Mouse (Mus musculus): ENCODE data around the gene Ggt1.
A peak's percentile ranks its signal among the peaks of the same experiment; 100 is the strongest.
"Not testable (repeated sequence)": the region's sequence is repeated elsewhere in the genome, so short reads cannot be mapped to it uniquely, and the experiment has no call there.

Ggt1 gene

GRCm38 (mm10) chr10:75561071-75561654 lies at the start of gene Ggt1:
Gene Ggt1 (plus strand): TSS chr10:75561604.
- DNase-seq (ENCODE audit: low spot score in 2 of 2) = no peak

DNA sequence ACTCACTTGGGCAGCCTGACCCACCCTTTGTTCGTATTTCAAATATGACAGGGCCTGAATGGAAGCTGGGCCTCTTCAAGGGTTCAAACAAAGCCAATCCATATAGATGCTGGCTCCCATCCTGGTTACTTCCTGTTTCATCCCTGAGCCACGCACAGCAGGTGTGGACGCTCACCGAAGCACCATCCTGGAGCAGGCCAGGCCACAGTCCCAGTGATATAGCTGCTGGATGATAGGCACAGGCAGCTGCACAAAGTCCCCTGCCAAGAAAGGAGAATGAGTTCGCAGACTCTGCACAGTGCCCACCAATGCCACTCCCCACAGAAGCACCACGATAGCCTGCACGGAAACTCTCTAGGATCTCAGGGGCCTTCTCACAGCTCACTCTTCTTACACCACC lies 49.5 kb upstream of the Ggt1 start:
- DNase-seq (ENCODE audit: low spot score in 2 of 2) = no peak

- no peak for DNase-seq (ENCODE audit: low spot score in 2 of 2)
These were observed 48.6 kb upstream of the Ggt1 start for GRCm38 (mm10) chr10:75512796-75513195.

DNA sequence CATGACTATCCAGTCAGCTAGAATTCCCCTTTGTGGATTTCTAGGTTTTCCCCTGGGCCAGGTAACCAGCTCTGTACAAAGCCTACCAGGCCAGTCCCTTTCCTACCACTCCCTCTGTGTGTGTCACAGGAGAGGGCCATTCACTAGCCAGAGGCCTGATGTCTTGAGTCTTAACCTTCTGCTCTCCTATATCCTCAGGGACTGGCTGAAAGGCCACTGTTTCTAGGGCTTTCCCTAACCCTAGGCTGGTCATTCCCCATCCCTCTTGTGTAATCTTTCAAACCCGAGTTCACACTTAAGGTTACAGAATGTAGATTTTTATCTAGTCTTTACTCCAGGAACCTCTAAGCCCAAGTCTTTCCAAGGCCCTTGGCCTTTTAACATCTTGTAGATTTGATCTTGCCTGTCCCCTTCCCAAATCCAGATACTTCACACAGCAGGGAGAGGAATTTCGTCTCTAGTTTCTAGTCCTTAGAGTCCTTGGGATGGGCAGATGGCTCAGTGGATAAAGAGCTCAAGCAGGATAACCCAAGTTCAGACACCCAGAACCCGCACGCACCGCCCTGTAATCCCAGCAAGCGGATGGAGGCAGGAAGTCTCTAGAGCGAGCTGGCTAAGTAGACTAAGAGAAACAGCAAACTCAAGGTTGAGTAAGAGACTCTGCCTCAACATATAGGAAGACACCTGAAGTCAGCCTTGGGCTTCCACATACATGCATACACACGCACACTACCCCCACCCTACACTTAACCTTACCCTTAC lies 47.9 kb upstream of the Ggt1 start:
- DNase-seq (ENCODE audit: low spot score in 2 of 2) = no peak

DNA sequence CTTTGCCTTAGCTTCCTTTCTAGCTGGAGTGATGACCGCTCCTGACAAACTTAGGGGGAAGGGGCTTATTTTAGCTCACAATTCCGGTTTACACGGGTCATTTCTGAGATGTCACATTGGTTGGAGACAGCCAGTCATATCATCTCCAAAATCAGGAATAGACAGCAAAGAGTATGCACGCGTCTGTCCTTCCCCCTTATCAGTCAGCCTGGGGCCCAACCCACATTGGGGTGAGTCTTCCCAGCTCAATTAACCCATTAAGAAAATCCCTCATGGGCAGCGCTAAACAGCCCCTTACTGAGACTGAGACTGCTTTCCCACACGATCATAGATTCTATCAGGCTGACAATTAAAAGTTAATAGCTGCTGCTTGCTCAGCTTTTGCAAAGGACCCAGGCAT lies 47.0 kb upstream of the Ggt1 start:
- DNase-seq (ENCODE audit: low spot score in 2 of 2) = no peak

GRCm38 (mm10) chr10:75515216-75516037 lies 46.0 kb upstream of the Ggt1 start:
- DNase-seq (ENCODE audit: low spot score in 2 of 2) = no peak

GRCm38 (mm10) chr10:75516038-75516723 lies 45.2 kb upstream of the Ggt1 start:
- no peak for DNase-seq (ENCODE audit: low spot score in 2 of 2)

GRCm38 (mm10) chr10:75516724-75517072 lies 44.7 kb upstream of the Ggt1 start:
- DNase-seq (ENCODE audit: low spot score in 2 of 2) = no peak

DNA sequence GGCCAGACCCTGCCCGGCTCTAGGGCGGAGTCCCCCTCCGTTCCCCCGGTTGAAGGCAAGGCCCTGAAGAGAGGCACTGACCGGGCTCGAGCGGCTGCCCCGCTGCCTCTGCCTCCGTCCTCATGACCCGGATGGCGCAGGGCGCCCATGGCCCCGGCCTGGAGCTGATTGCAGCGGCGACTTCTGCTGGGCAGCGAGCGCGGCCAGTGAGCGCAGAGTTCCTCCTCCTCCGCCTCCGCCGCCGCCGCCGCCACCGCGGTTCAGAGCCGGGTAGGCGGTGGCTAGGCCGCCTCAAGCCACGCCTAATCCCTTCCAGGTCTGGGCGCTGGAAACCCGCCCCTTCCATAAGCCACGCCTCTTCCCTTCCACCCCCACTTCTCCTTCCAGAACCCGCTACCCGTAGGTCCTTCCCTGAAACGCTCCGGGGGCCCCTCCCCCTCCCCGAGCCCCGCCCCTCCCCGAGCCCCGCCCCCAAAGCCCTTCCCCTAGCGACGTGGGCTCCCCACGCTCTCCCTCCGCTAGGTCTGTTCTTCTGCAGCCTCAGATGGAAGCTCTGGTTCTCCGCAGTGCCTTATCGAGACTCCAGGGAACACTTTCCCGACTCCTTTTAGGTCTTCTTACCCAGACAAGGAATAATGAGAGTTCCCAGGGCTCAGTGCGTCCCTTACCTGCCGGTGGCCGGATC lies 44.2 kb upstream of the Ggt1 start, which contains the start of gene Snrpd3:
TSS of gene Snrpd3 (plus strand) at position 479 of the 685 bp plus-strand sequence.
- DNase-seq (ENCODE audit: low spot score in 2 of 2) = peak; percentile 62 to 86

- DNase-seq (ENCODE audit: low spot score in 2 of 2) = peak; percentile 93 to 97
These were observed 43.7 kb upstream of the Ggt1 start, which contains the start of gene Gucd1 for GRCm38 (mm10) chr10:75517758-75518143. Gene Gucd1 (minus strand): TSS chr10:75517972.

DNA sequence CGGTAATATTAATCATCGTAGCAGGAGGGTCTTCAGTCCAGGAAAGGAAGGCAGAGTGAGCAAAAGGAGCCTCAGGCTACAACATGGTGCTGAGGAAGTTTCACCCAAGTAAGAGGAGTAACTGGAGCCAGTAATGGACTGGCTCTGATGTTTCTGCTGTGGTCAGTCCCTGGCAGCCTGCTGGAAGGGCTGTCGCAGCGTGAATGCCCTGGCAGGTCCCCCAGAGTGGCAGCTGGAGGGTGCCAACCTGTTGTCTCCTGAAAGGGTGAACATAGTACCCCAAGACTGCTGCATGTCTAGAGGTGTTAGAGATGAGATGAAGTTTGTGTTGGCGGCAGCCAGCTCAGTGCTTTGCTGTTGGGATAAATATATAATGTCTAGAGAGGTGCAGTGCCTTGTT lies 40.8 kb upstream of the Ggt1 start:
- no peak for DNase-seq (ENCODE audit: low spot score in 2 of 2)

DNA sequence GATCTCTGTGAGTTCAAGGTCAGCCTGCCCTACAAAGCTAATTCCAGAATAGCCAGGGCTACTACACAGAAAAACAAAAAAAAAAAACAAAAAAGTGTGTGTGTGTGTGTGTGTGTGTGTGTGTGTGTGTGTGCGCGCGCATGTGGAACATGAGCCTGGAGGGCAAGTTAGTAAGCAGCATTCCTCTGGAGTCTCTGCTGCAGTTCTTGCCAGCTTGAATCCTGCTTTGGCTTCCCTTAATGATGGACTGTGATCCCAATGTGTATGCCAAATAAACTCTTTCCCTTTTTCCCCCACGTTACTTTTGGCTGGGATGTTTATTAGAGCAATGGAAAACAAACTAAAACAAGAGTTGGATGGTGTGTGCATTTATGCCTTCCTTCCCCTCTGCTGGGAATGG lies 39.8 kb upstream of the Ggt1 start:
- DNase-seq (ENCODE audit: low spot score in 2 of 2) = no peak

- DNase-seq (ENCODE audit: low spot score in 2 of 2) = not testable (repeated sequence)
These were observed 36.0 kb upstream of the Ggt1 start for GRCm38 (mm10) chr10:75525450-75525849.

- no peak for DNase-seq (ENCODE audit: low spot score in 2 of 2)
These were observed 31.1 kb upstream of the Ggt1 start for GRCm38 (mm10) chr10:75530322-75530721.

DNA sequence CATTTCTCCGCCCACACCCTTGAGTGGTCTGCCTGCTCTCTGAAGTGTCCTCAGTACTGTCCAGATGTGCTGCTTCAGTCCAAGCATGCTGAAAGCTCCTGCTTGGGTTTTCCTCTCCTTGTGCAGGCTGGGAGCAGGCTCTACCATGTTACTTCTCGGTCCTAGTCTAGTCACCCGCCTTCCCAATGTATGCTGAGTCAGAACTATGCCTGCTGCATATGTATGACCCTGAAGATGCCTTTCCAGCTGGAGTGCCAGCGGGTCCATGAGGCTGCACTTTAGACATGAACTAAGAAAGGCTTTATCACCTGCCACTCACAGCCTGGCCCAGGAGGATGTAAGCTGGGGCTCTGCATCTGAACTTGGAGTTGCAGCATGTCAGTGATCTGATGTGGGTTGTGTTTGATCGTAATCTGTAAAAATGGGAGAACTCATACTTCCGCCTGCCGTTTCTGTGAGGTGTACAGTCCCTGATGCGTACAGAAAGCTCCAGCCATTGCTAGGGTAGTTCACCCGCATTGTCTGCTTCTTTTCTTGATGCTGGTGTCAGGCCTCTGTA lies 29.8 kb upstream of the Ggt1 start:
- DNase-seq (ENCODE audit: low spot score in 2 of 2) = no peak

DNA sequence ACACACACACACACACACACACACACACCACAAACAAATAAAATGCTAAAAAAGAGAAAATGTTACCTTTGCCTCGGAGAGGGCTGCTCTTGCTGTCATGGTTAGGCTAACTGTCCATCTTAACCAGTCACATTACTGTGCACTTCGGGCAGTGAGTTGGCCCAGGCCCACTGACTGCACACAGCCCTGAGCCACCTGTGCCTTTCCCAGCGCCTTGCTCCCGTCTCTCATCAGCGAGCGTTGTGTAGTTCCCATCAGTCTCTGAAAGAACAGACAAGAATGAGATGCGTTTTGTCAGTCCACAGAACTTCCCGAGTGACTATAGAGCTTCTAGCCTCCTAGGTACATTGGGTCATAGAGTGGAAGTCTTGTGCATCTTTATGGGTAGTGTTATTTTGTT lies 27.2 kb upstream of the Ggt1 start:
- no peak for DNase-seq (ENCODE audit: low spot score in 2 of 2)

DNA sequence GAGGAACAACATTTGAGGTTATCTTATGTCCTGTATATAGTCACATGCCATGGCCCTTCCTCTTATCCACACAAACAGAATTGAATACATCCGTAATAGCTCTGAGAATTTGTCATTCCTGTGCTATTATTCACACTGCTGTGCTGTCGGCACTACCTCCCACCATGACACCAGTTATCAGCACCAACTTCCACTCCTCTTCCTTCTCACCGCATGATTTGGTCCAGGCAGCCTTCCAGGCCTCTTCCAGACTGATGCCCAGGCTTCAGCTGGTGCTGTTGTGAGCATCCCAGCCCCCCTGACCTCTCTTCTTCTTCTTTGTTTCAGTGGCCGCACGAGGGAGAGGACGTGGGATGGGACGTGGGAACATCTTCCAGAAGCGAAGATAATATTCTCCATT lies 26.5 kb upstream of the Ggt1 start:
- peak in 1 of 2 experiments; percentile 57 for DNase-seq (ENCODE audit: low spot score in 2 of 2)

- no peak for DNase-seq (ENCODE audit: low spot score in 2 of 2)
These were observed 26.0 kb upstream of the Ggt1 start for GRCm38 (mm10) chr10:75535423-75535822.

- DNase-seq (ENCODE audit: low spot score in 2 of 2) = no peak
These were observed 25.3 kb upstream of the Ggt1 start for GRCm38 (mm10) chr10:75536123-75536522.

DNA sequence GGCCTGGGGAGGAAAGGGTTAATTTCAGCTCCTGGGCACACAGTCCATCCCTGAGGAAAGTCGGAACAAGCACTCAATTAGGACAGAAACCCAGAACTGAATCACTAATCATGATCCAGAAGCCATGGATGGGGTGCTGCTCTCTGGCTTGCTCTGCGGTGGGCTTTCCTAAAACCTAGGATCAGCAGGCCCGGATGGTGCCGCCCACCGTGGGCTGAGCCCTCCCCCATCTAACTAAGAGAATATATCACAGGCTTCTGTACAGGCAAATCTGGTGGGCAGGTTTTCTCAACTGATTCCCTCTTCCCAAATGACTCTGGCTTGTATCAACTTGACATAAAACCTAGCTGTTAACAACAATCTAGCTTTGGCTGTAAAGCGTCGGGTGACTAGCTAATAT lies 13.5 kb upstream of the Ggt1 start:
- no peak for DNase-seq (ENCODE audit: low spot score in 2 of 2)

DNA sequence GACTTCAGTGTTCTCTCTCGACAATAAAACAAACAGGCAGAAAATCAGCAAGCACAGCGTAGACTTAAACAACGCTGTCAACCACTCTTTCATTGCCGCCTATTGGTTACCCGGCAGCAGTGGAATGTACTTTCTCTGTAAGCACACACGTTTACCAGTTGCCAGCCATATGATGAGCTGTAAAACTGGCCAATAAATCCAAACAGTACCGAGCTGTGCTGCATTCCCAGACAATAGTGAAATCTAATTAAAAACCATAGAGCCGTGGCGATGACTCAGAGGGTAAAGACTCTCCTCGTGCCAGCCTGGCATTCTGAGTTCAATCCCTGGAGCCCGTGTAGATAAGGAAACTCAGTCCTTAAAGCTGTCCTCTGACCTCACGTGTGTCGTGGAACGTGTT lies 12.9 kb upstream of the Ggt1 start:
- DNase-seq (ENCODE audit: low spot score in 2 of 2) = no peak
